Mouse (Mus musculus): ENCODE measurements around the gene Cyp39a1. TPM values are rescaled to one million over a fixed set of nuclear protein-coding genes. Genes with fewer than 3 reads are reported as not detected.

Gene Cyp39a1
- total RNA-seq, 2 experiments from 2014 or later: 8.0 to 10.7 TPM

- intact Hi-C loops (cut with DNase I): no loop called here
- DNase-seq: no peak
These were observed 85.6 kb downstream of the Cyp39a1 start for GRCm38 (mm10) chr17:43752811-43753210.

GRCm38 (mm10) chr17:43754687-43755086, 87.5 kb downstream of the Cyp39a1 start:
- DNase-seq: peak; percentile 34 to 41
- intact Hi-C loops (cut with DNase I): no loop called here

- peak; percentile 43 to 54 for DNase-seq
- intact Hi-C loops (cut with DNase I): no loop called here
These were observed 91.5 kb downstream of the Cyp39a1 start for GRCm38 (mm10) chr17:43758607-43759259.

GRCm38 (mm10) chr17:43784531-43784930, 117.3 kb downstream of the Cyp39a1 start:
- DNase-seq: peak; percentile 24 to 33
- intact Hi-C loops (cut with DNase I): loop anchor here (5.0 kb wide), 1 partner anchor 37 kb away; no protein-coding TSS in a partner anchor

- no peak for DNase-seq
These were observed 121.0 kb downstream of the Cyp39a1 start for GRCm38 (mm10) chr17:43788222-43788621.

GRCm38 (mm10) chr17:43789376-43789775, 122.2 kb downstream of the Cyp39a1 start:
- intact Hi-C loops (cut with DNase I): no loop called here
- DNase-seq: peak in 1 of 2 experiments; percentile 64

More at GRCm38 (mm10) chr17:43788222-43788621, 121.0 kb downstream of the Cyp39a1 start:
- intact Hi-C loops (cut with DNase I): no loop called here

- no peak for DNase-seq
- intact Hi-C loops (cut with DNase I): no loop called here
These were observed 124.5 kb downstream of the Cyp39a1 start for GRCm38 (mm10) chr17:43791751-43792150.

DNA sequence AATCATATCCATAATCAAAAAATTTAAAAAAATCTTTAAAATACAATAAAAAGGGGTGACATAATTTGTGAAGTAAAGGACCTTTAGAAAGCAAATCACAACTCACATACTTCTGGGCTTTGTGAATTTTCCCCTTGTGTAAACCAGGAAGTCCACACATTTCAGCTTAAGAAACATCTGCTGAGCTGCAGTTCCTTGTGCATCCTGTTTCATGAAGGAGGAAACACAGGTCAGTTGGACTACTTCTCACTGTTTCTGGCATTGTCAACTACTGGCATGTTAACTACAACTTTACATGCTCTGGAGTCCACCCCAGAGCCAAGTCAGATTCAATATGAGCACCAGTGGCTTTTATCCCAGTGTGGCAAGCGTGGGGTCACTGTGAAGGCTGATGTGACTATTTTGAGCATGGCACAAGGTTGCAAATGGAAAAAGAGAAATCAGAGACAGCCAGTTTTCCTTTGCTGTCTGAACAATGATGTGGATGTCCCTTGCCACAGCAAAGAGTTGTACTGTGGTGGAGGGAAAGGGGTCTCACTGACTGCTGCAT, 127.6 kb downstream of the Cyp39a1 start:
- intact Hi-C loops (cut with DNase I): loop anchor here (5.0 kb wide), 1 partner anchor 48 kb away; no protein-coding TSS in a partner anchor
- DNase-seq: peak; percentile 65 to 66

Other genes with a start within 250 kb of the Cyp39a1 start
- gene Mep1a, start 164.6 kb upstream of the Cyp39a1 start, total RNA-seq (2021): not detected
- gene Ankrd66, start 123.8 kb upstream of the Cyp39a1 start, total RNA-seq (2021): not detected
- gene Pla2g7, start 99.3 kb upstream of the Cyp39a1 start, total RNA-seq (2021): 1 to 10 TPM; 2.9 to 9.4 TPM
- gene Tdrd6, start 37.1 kb upstream of the Cyp39a1 start, total RNA-seq (2021): under 1 TPM in 1 of 2 experiments, not detected in 1; 0.05 TPM
- gene Slc25a27, start 211 bp upstream of the Cyp39a1 start, total RNA-seq (2021): 1 to 10 TPM; 2.8 to 3.1 TPM
- 100 to 1,000 TPM; 209 to 216 TPM for gene Rcan2, start 133.9 kb downstream of the Cyp39a1 start, total RNA-seq (2021)

Measured in heart, postnatal 10 days (tissue).